Comparison of ENCODE assay signal across 8 mouse cellular contexts in genomic region chr3:58727012-58727411, GRCm38 (mm10). TPM values are rescaled to one million over a fixed set of nuclear protein-coding genes. Genes with fewer than 3 reads are reported as not detected.
A peak's percentile ranks its signal among the peaks of the same experiment; 100 is the strongest.
DNase-seq lines count a peak whose midpoint lies in the region; ATAC-seq and TF ChIP-seq lines count a peak whose summit lies in the region.
"Had no signal": no experiment of that assay in that cellular context is flagged by ENCODE, and none has a peak within 500 bp of the region (broad histone marks: within the 10 kb centered on the region; RNA-seq: fewer than 3 reads in every experiment).

No protein-coding gene starts in this region.

- H3K27me3 ChIP-seq in lung, embryonic 14.5 days (ENCODE audit: insufficient read depth, low read length), result no peaks in the 10 kb centered on the region
- no peaks in the 10 kb centered on the region for H3K27me3 ChIP-seq in splenic B cell, adult 2 months (ENCODE audit: control insufficient read depth, insufficient read depth, low read length, poor library complexity, severe bottlenecking)
- H3K27me3 ChIP-seq: liver, embryonic 13.5 days had no signal

- no peaks in the 10 kb centered on the region for H3K4me1 ChIP-seq in lung, embryonic 14.5 days (ENCODE audit: insufficient read depth)
- H3K4me1 ChIP-seq: liver, embryonic 13.5 days had no signal

- H3K9ac ChIP-seq in lung, embryonic 14.5 days, result no peak overlapping the region
- H3K9ac ChIP-seq: liver, embryonic 13.5 days had no signal

- no peaks in the 10 kb centered on the region for H3K9me3 ChIP-seq in lung, embryonic 14.5 days (ENCODE audit: low read depth, low read length)
- H3K9me3 ChIP-seq: liver, embryonic 13.5 days had no signal

- no peak overlapping the region for H3K4me3 ChIP-seq in lung, embryonic 14.5 days (ENCODE audit: low read depth, low read length)
- H3K4me3 ChIP-seq: liver, embryonic 13.5 days had no signal

- DNase-seq in kidney, postnatal 14 days, result peak; percentile 19
- no peak for DNase-seq in kidney, adult 18-20 months
- DNase-seq in MN1 (ENCODE audit: low spot score), result peak; percentile 38
- DNase-seq in cerebellum, adult 11-12 months, result peak; percentile 47
- DNase-seq in lung, embryonic 14.5 days, result peak; percentile 53
- peak; percentile 60 for DNase-seq in splenic B cell, adult 2 months (ENCODE audit: low read depth, low spot score)
- DNase-seq: liver, embryonic 13.5 days had no signal

- H3K4me2 ChIP-seq in lung, embryonic 14.5 days, result no peak overlapping the region
- H3K4me2 ChIP-seq: liver, embryonic 13.5 days had no signal

- no peak overlapping the region for H3K27ac ChIP-seq in lung, embryonic 14.5 days (ENCODE audit: low read depth)
- H3K27ac ChIP-seq: liver, embryonic 13.5 days had no signal

- ATAC-seq in granulocyte monocyte progenitor cell, adult 5-6 weeks (replicated peaks; ENCODE audit: poor library complexity, severe bottlenecking), result peak; percentile 62
- ATAC-seq in lung, embryonic 14.5 days (ENCODE audit: insufficient read depth), result no peak

- no peaks in the 10 kb centered on the region for H3K36me3 ChIP-seq in lung, embryonic 14.5 days (ENCODE audit: insufficient read depth)
- no peaks in the 10 kb centered on the region for H3K36me3 ChIP-seq in splenic B cell, adult 2 months (ENCODE audit: control insufficient read depth, insufficient read depth, low read length, poor library complexity, severe bottlenecking)
- H3K36me3 ChIP-seq: liver, embryonic 13.5 days had no signal

- WGBS in lung, embryonic 14.5 days, result 36% methylated on average over 3 of the region's 3 CpGs

- peak; percentile 72 for TF ChIP-seq CTCF in lung, embryonic 14.5 days (IDR thresholded peaks at IDR 0.05; ENCODE audit: low read depth)

RNA-seq across cellular contexts. Expression of gene Siah2, which starts 34.8 kb away (rescaled TPM):
- total RNA-seq in granulocyte monocyte progenitor cell, adult 5-6 weeks (2014; fragmentation: Nextera tagmentation), result 8.3 and 9.4 TPM in 2 replicates
- total RNA-seq in granulocyte monocyte progenitor cell, adult 5-6 weeks (2017), result 8.7 and 13.8 TPM in 2 replicates
- polyA plus RNA-seq in lung, embryonic 14.5 days (2014; fragmentation: Nextera tagmentation; extraction: Ambion mirVana), result 6.8 and 7.4 TPM in 2 replicates
